Mouse (Mus musculus) ovary, adult 18-20 months (tissue): Measurements from ENCODE around the gene Cnot3.
"Not testable (repeated sequence)": the region's sequence is repeated elsewhere in the genome, so short reads cannot be mapped to it uniquely, and the experiment has no call there.

Experiments
- DNase-seq: peaks from one replicate; pipeline ENCODE4 v3.0.0; 2022; ENCODE audit warnings: low spot score, mixed read lengths

Gene Cnot3

DNA sequence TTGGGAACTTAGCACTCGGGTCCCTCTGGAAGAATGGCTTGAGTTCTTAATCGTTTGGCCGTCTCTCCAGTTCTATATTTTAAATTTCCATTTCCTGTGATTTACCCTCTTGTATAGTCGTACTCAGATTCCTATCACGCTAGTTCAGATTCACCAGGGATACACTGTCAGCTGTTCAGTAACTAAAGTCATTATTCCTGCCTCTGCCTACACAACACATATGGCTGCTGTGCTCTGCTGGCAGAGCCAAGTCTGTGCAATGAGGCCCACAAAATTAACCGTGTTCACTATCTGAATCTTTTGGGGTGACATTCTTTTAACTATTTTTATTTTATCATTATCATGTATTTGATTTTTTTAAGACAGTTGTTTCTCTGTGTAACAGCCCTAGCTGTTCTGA, 53.4 kb downstream of the Cnot3 start:
- no peak for DNase-seq

DNA sequence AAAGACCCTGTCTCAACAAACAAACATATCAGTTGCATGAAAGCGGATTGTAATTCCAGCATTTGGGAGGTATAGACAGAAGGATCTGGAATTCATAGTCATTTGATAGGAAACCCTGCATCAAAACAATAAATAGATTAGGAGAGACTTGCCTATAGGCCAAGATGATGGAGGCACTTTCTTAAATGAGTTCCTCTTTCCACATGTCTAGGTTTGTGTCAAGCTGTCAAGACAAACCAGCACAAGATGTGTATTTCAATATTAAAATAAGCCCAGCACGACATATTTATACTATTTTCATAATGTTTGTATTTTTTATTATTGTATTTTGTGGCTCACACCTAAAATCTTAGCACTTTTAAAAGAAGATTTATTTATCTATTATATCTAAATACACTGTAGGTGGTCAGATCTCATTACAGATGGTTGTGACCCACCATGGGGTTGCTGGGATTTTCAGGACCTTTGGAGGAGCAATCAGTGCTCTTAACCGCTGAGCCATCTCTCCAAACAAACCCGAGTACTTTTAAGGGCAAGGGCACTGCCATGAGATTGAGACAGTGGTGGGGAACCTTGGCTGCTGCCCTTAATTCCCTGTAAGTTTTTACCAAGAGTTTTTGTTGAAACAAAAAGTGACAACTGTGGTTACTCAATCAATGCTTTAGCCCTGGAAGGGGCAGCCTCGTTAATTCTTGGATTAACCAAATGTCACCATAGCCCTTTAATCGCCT, 58.2 kb downstream of the Cnot3 start:
- DNase-seq: no peak

DNA sequence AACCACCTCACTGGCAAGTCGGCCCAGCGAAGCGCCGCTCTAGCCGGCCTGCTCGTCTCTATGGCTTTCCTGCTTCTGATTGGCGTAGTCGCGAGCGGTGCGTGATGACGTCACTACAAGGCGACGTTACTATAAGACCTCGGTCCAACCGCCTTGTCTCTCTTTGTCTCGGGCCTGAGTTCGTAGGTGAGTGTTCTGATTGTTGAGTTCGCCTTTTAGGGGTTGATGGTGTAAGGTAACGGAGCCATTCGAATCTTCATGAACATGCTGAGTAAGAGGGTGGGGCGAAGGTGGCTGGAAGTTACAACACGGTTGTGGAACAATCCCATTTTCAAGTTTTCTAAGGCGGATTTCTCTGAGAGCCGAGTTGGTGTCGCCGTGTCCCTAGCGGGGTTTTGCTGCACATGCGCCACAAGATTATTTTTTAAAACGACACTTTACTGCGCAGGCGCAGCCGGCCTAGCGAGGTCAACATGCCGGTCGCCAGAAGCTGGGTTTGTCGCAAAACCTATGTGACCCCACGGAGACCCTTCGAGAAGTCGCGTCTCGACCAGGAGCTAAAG, 58.9 kb downstream of the Cnot3 start, which contains the start of gene Rps9:
TSS of gene Rps9 (plus strand) at position 115 of the 563 bp plus-strand sequence.
- DNase-seq: peak; percentile 91

- no peak for DNase-seq
These were observed 59.4 kb downstream of the Cnot3 start for GRCm38 (mm10) chr7:3704475-3704874.

DNA sequence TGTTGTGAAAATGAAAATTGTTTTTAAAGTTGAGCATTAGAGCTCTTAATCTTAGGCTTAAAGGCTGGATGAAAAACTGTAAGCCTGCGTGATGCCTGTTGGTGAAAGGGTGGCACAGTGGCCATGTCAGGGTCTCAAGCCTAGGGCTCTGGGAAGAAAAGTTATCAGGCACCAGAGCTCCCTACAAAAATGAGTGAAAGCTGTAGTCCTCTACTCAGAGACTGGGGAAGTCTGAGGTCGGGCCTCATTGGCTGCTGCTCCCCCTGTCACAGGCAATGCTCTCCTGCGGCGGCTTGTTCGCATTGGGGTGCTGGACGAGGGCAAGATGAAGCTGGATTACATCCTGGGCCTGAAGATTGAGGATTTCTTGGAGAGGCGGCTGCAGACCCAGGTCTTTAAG, 60.4 kb downstream of the Cnot3 start:
- DNase-seq: not testable (repeated sequence)

DNA sequence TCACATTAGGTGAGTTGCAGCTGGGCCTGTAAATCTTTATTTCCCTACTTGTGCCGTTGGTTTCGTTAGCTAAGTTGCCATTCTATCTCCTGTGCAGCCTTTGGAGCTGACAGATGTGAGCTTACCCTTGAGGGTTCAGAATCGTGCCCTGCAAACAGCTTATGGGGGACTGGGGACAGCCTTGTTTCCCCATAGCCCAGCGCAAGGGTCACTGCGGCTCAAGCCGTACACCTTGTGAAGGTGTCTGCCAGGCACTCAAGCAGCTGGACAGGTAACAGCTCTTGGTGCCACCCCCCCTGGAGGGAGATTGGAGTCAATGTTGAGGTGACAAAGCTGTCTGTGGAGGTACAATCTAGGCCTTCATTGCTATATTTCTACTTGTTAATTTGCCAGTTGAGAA, 60.8 kb downstream of the Cnot3 start:
- no peak for DNase-seq

DNA sequence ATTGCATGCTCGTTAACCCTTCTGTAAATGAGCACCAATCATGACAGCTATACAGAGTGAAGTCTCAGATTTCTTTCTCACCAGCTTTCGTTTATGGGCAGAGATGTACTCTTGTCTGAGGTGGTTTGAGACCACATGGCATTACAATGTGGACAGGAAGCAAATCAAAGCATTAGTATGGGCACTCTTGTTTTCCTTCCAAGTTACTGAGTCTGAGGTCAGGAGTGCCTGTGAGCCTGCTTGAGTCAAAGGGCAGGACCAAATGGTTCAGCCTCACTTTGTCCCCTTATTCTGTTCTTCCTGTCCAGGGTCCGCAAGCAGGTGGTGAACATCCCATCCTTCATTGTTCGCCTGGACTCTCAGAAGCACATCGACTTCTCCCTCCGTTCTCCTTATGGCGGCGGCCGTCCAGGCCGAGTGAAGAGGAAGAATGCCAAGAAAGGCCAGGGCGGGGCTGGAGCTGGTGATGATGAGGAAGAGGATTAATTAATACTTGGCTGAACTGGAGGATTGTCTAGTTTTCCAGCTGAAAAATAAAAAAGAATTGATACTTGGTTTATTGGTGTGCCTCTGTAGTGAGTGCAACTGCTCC, 61.4 kb downstream of the Cnot3 start:
- no peak for DNase-seq

GRCm38 (mm10) chr7:3707027-3707426, 62.0 kb downstream of the Cnot3 start:
- DNase-seq: no peak

GRCm38 (mm10) chr7:3707568-3708413, 62.7 kb downstream of the Cnot3 start:
- DNase-seq: no peak

GRCm38 (mm10) chr7:3708447-3708980, 63.4 kb downstream of the Cnot3 start:
- DNase-seq: not testable (repeated sequence)

- no peak for DNase-seq
These were observed 63.9 kb downstream of the Cnot3 start for GRCm38 (mm10) chr7:3709000-3709399.
